Mouse (Mus musculus) cerebellum, adult 2 months (tissue): ENCODE measurements at regions not wholly inside any gene's neighbourhood (a gene's known extent, or its start where the extent isn't known, plus 50 kb on each side); places are given as distances from the start of the nearest gene placed in this dataset.

Source experiments
- CTCF ChIP-seq: fragments of 200-500 bp; IDR thresholded peaks from 2 replicates; pipeline ENCODE4 v1.5.1; 2011; ENCODE audit warnings: low read depth, mild to moderate bottlenecking, control low read depth, low read length, moderate library complexity, borderline replicate concordance; ENCODE audit not compliant: insufficient read depth
- POLR2A ChIP-seq: fragments of 200-500 bp; IDR thresholded peaks from 2 replicates; pipeline ENCODE4 v1.6.1; 2011; ENCODE audit warnings: low read length, control low read depth, borderline replicate concordance; ENCODE audit not compliant: insufficient read depth

DNA sequence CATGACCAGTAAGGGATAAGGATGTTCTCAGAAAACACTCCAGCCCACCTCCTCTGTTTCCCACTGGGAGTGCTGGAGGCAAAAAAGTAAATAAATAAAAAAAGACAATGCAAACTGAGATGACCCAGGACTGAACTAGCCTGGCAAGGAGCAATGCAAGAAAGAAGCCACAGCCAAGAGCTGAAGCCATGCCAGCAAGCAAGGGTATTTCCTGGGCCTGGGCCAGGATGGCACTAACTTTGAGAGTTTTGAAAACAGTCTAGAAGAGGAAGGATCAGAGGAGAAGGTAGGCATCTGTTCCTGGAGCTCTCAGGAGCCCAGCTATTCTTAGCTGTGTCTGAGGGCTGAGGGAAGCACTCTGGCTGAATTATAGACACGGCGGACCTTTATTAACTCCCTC is 465.7 kb upstream of the Tbx3 start:
- TF ChIP-seq CTCF, result no peak
- no peak for TF ChIP-seq POLR2A
